Mouse (Mus musculus): ENCODE measurements around the gene Adam6b. TPM values are rescaled to one million over a fixed set of nuclear protein-coding genes. Genes with fewer than 3 reads are reported as not detected.
A peak's percentile ranks its signal among the peaks of the same experiment; 100 is the strongest.
"Not testable (repeated sequence)": the region's sequence is repeated elsewhere in the genome, so short reads cannot be mapped to it uniquely, and the experiment has no call there.

Gene Adam6b
- total and polyA plus RNA-seq, 3 experiments: 0.81 to 1.4 (median 0.81) TPM

- TF ChIP-seq JUND (conservative IDR thresholded peaks at IDR 0.05; ENCODE audit: low read depth, low read length) (no peak), MXI1 (IDR thresholded peaks at IDR 0.05; ENCODE audit: low read depth, low read length) (no peak), NRF1 (IDR thresholded peaks at IDR 0.05; ENCODE audit: low read depth, low read length) (no peak), ZMIZ1 (IDR thresholded peaks at IDR 0.05; ENCODE audit: low read depth, low read length) (peak; percentile 64), GABPA (IDR thresholded peaks at IDR 0.05; ENCODE audit: insufficient replicate concordance, low read depth, low read length) (no peak), CTCF (conservative IDR thresholded peaks at IDR 0.05 in 1 of 2, IDR thresholded peaks at IDR 0.05 in 1 of 2; ENCODE audit: low read depth in 2 of 2, low read length in 2 of 2) (no peak)
Observed at GRCm38 (mm10) chr12:113483492-113484162, 5.7 kb upstream of the Adam6b start (continued).

GRCm38 (mm10) chr12:113484971-113485485 is 4.3 kb upstream of the Adam6b start:
- peaks cover 2% of the 10 kb centered on the region for H3K79me2 ChIP-seq (replicated peaks; ENCODE audit: control insufficient read depth, extremely low read depth, insufficient read depth, poor library complexity, severe bottlenecking)
- H3K9ac ChIP-seq (ENCODE audit: insufficient read depth, low read depth): peak overlapping the region; percentile 98
- peak overlapping the region; percentile 87; the same call in 1 of the 2 replicates for H3K27ac ChIP-seq (ENCODE audit: insufficient read depth, low read depth)
- dilution Hi-C loops (cut with MboI; ENCODE audit: extremely low pct_ligation_motif_present, extremely low pct_unique_long_range_greater_than_20kb, low sequenced_read_pairs) (no loop called here), in situ Hi-C loops (cut with MboI; ENCODE audit: low pct_ligation_motif_present, low pct_unique_long_range_greater_than_20kb, low sequenced_read_pairs) (loop anchor here (25.0 kb wide), 1 partner anchor 102 kb away; no protein-coding TSS in a partner anchor)
- peak; percentile 48 for DNase-seq (ENCODE audit: extremely low read depth)
- TF ChIP-seq SMC3 (IDR thresholded peaks at IDR 0.05; ENCODE audit: low read depth, low read length): peak; percentile 65
- no peak for TF ChIP-seq ETS1 (conservative IDR thresholded peaks at IDR 0.05; ENCODE audit: low read depth, low read length)
- no peak for TF ChIP-seq MYC (IDR thresholded peaks at IDR 0.05; ENCODE audit: low read depth, low read length)
- no peak for TF ChIP-seq HCFC1 (IDR thresholded peaks at IDR 0.05; ENCODE audit: low read depth, low read length)
- TF ChIP-seq TCF12 (IDR thresholded peaks at IDR 0.05; ENCODE audit: low read depth, low read length): no peak
- TF ChIP-seq ZKSCAN1 (IDR thresholded peaks at IDR 0.05; ENCODE audit: borderline replicate concordance, low read depth, low read length): no peak
- no peak for TF ChIP-seq CHD2 (IDR thresholded peaks at IDR 0.05; ENCODE audit: low read length)
- peak; percentile 62; the same call in 1 of the 2 replicates for TF ChIP-seq CHD1 (IDR thresholded peaks at IDR 0.05; ENCODE audit: low read depth, low read length)
- peak; percentile 33 for TF ChIP-seq RAD21 (IDR thresholded peaks at IDR 0.05; ENCODE audit: low read depth, low read length)
- peak in 1 of 2 experiments; percentile 72; a peak in 2 of 4 replicates for TF ChIP-seq CTCF (conservative IDR thresholded peaks at IDR 0.05 in 1 of 2, IDR thresholded peaks at IDR 0.05 in 1 of 2; ENCODE audit: low read depth in 2 of 2, low read length in 2 of 2)
- TF ChIP-seq MAFK (IDR thresholded peaks at IDR 0.05; ENCODE audit: insufficient replicate concordance, low read length): no peak
- peak overlapping the region; percentile 74 for H3K4me2 ChIP-seq (ENCODE audit: insufficient read depth, low read depth, poor library complexity, severe bottlenecking)
- peaks cover 0 to 3% of the 10 kb centered on the region in 2 experiments; a peak in 1 of 4 replicates for H3K4me1 ChIP-seq (ENCODE audit: control insufficient read depth in 1 of 2, insufficient read depth in 2 of 2)
- H3K4me3 ChIP-seq (replicated peaks in 1 of 3; ENCODE audit: low read depth in 2 of 3, low read length in 2 of 3, poor library complexity in 1 of 3): peak overlapping the region in 2 of 3 experiments; percentile 20 to 31
- H3K27me3 ChIP-seq (replicated peaks): no peaks in the 10 kb centered on the region
- no peaks in the 10 kb centered on the region for H3K9me3 ChIP-seq (replicated peaks; ENCODE audit: low read length)
- no peaks in the 10 kb centered on the region for H3K36me3 ChIP-seq (replicated peaks in 1 of 2; ENCODE audit: control insufficient read depth in 1 of 2, insufficient read depth in 1 of 2, low read length in 1 of 2)

- H3K4me3 ChIP-seq (replicated peaks in 1 of 3; ENCODE audit: low read depth in 2 of 3, low read length in 2 of 3, poor library complexity in 1 of 3); dilution Hi-C loops (cut with MboI; ENCODE audit: extremely low pct_ligation_motif_present, extremely low pct_unique_long_range_greater_than_20kb, low sequenced_read_pairs); H3K36me3 ChIP-seq (replicated peaks in 1 of 2; ENCODE audit: control insufficient read depth in 1 of 2, insufficient read depth in 1 of 2, low read length in 1 of 2); H3K9me3 ChIP-seq (replicated peaks; ENCODE audit: low read length); H3K27me3 ChIP-seq (replicated peaks); H3K4me2 ChIP-seq (ENCODE audit: insufficient read depth, low read depth, poor library complexity, severe bottlenecking); H3K9ac ChIP-seq (ENCODE audit: insufficient read depth, low read depth); H3K27ac ChIP-seq (ENCODE audit: insufficient read depth, low read depth); H3K79me2 ChIP-seq (replicated peaks; ENCODE audit: control insufficient read depth, extremely low read depth, insufficient read depth, poor library complexity, severe bottlenecking); H3K4me1 ChIP-seq (ENCODE audit: control insufficient read depth in 1 of 2, insufficient read depth in 2 of 2): not testable (repeated sequence)
- peak; percentile 65 for DNase-seq (ENCODE audit: extremely low read depth)
- TF ChIP-seq ELF1 (IDR thresholded peaks at IDR 0.05; ENCODE audit: low read depth, low read length) (peak; percentile 35; the same call in 1 of the 2 replicates), CTCF (conservative IDR thresholded peaks at IDR 0.05 in 1 of 2, IDR thresholded peaks at IDR 0.05 in 1 of 2; ENCODE audit: low read depth in 2 of 2, low read length in 2 of 2) (peak; percentile 27 to 78; a peak in 2 of 4 replicates), SMC3 (IDR thresholded peaks at IDR 0.05; ENCODE audit: low read depth, low read length) (peak; percentile 69), RAD21 (IDR thresholded peaks at IDR 0.05; ENCODE audit: low read depth, low read length) (peak; percentile 73)
- in situ Hi-C loops (cut with MboI; ENCODE audit: low pct_ligation_motif_present, low pct_unique_long_range_greater_than_20kb, low sequenced_read_pairs): loop anchor here (25.0 kb wide), 1 partner anchor 100 kb away; no protein-coding TSS in a partner anchor
Observed at GRCm38 (mm10) chr12:113487693-113488092, 1.6 kb upstream of the Adam6b start.
